Mouse (Mus musculus) layer of hippocampus, postnatal 10 days (tissue): ENCODE data around the gene Plin4. TPM values are rescaled to one million over a fixed set of nuclear protein-coding genes. Genes with fewer than 3 reads are reported as not detected.

ENCODE experiments used
- DNase-seq, 2 experiments: peaks; one replicate each; pipeline ENCODE4 v3.0.0; 2021; ENCODE audit warnings: low spot score in 2 of 2
- long read RNA-seq: library from polyadenylated mRNA; stranded (forward); transcript quantifications from one replicate; pipeline ENCODE4 v2.0.0, GENCODE M21; 2023
- total RNA-seq, 2 experiments: library from RNA; stranded (reverse); gene quantifications; 2 replicates each; pipeline ENCODE4 v1.2.3; 2021

Plin4 gene
- total RNA-seq, result under 1 TPM; 0.43 to 0.51 TPM
- long read RNA-seq, result 0 reads

DNA sequence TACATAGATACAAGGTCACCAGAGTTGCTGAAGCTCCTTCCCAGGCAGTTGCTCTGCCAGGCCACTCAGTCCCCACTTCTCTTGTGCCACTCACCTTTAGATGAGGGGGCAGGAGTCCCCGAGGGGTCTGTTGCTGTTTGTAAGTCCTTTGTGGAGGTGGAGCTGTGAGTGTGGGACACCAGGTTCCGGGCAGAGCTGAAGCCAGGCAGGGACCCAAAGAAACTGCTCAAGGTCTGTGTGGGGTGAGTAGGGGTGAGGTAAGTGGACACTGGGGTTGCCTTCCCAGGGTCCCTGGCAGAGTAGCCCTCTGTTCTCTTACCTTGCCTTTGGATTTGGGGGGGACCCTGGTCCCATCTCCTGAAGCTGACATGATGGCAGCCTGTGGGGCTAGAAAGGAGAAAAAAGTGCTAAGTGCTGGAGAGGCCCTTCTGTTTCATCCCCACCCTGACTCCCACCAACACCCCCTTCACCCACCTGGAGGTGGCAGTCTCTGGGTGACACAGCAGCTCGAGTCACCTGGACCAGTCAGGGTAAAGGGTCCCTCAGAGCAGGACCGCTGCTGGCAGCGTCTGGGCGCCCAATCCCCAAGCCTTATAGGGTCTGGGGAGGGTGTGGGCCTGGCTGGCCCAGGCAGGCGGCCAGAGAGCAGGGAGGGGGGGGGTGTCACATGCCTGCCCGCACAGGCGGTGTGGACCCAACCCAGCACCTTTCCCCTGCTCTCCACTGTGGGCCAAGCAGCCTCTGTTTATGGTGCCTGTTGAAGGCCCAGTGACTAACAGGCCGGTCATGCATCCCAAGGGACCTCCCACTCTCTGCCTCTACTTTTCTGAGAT is at the start of gene Plin4:
Gene Plin4 (minus strand): TSS at position 585 of the 833 bp plus-strand sequence.
- no peak for DNase-seq

DNA sequence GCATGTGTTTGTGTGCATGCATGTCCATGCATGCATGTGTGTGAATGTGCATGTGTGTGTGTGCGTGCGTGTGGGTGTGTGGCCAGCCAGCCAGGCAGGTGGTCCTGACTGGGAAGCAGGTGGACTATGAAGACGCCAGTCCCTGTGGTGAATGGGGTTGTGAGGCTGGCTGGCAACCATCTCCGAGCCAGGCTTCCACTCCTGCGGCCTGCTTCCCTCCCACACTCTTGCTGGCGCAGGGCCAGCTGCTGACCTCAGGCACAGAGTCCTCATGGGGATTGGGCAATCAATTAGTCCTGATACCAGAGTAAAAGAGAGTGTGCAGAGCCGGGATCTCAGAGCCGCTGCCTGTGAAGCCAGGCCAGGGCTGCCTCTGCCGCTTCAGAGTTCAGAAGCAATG is 44.0 kb upstream of the Plin4 start:
- peak in 1 of 2 experiments; percentile 53 for DNase-seq

- no peak for DNase-seq
Measured at GRCm38 (mm10) chr17:56149897-56150296, 40.3 kb upstream of the Plin4 start.

GRCm38 (mm10) chr17:56148790-56149618 is 39.4 kb upstream of the Plin4 start:
- no peak for DNase-seq

GRCm38 (mm10) chr17:56148280-56148679 is 38.7 kb upstream of the Plin4 start:
- DNase-seq, result no peak

- DNase-seq, result no peak
Measured at GRCm38 (mm10) chr17:56147420-56147819, 37.8 kb upstream of the Plin4 start.

GRCm38 (mm10) chr17:56146131-56146530 is 36.5 kb upstream of the Plin4 start:
- DNase-seq, result no peak

GRCm38 (mm10) chr17:56144546-56144945 is 34.9 kb upstream of the Plin4 start:
- DNase-seq, result no peak

DNA sequence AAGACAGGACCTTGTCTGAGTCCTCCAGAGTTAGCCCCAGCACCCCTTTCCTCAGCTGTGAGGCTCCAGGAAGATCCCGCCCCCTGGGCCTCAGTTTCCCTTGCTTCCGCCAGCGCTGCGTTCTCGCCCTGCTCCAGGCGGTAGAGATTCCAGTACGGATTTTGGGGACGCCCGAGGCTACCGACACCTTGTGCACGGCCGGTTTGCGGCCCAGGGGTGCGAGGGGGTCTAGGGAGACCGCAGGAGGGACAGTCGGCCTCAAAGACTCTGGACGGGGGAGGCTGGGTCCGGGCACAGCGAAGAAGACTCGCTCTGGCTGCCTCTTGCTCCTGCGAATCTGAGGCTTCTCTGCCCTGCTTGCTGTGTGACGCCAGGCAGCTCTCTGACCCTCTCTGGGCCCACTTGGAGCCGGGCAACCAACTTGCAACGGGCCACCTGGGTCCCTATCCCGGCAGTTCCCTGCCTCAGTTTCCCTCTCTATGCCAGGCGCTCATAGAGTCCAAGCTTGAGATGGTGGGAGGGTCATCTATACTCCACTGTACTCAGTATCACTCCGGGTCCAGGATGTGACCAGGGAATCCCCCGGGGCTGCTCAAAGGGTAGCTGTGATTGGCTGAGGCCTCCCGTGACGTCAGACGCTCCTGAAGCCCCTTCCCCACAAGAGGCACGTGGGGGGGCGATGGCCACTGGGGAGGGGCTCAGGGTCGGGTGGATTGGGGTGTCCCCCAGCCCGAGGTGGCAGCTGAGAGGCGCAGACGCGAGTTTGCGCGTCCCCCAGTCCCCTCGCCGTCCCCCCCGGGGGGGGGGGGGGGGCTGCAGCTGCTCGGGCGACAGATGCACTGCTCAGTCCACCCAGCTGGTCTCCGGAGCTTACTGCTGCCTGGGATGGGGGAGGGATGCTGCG is 32.4 kb upstream of the Plin4 start:
- peak; percentile 72 to 76 for DNase-seq

GRCm38 (mm10) chr17:56139858-56140595 is 30.4 kb upstream of the Plin4 start, which contains the start of gene Sema6b:
Gene Sema6b, minus strand, starts transcription at chr17:56140343.
- peak; percentile 87 to 90 for DNase-seq

DNA sequence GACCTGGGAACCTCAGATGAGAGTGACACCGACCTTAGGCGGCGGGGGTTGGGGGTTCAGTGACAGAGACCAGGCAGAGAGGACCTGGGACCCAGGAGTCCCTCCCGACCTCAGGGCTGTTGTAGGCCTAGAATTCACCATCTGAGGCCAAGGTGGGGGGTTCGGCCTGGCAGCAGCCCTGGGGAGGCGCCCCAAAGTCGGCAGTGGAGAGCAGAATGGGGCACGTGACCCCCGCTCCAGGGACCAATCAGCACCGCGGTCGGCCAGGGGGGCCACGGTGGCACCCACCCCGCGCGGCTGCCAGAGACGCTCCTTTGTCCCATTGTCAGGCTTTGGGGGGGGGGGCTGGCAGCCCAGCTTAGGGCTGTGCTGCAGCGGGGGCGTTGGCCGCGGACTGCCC is 29.8 kb upstream of the Plin4 start:
- peak; percentile 50 to 64 for DNase-seq

DNA sequence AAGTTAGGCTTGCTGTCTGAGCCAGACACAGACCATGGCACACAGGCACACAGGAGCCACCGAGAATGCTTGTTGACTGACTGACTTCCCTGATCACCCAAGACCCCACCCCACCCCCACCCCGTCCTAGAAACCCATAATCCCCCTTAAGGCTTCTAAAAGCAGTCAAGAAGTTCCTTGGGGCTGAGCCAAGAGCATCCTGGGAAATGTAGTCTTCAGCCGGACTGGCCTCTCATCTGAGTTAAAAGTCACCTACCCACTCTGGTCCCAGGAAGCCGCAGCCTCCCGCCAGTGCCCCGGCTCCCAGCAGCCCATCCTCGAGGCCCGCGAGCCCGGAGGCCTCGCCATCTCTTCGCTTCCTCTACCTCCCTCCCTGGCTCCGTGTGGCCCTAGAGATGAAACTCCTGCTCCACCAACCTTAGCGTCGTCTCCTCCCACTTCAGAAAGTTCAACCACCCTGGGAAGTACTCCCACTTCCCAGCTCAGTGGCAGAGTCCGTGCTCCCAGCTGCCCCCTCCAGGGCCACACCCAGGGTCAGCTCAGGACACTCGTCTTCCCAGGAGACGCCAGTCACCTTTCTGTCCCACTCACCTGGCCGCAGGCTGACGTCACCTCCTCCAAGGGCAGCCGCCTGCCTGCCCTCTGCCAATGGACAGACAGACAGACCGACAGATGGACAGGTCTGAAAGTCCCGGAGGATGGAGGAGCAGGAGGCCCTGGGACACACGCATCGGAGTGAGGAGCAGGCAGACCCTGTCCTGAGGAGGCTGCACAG is 28.4 kb upstream of the Plin4 start:
- no peak for DNase-seq

DNA sequence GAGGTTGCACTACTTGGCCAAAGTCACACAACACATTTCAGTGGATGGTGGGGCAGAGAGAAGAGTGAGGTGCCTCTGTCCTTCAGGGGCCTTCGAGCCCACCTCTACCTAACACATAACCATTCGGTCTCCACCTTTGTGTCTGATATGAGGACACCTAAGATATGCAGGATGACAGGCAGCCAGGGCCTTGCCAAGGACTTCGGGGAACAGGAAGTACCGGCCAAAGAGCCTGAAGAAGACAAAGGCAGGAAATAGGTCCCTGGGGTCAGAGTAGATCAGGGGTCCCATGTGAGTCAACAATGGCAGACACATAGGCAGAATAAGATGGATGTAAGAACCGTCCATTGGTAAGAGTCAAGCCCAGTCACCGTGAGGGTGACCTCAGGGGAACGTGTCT is 27.0 kb upstream of the Plin4 start:
- DNase-seq, result no peak

GRCm38 (mm10) chr17:56134463-56134971 is 24.9 kb upstream of the Plin4 start:
- peak; percentile 64 to 75 for DNase-seq

- DNase-seq, result no peak
Measured at GRCm38 (mm10) chr17:56133457-56134363, 24.1 kb upstream of the Plin4 start.

GRCm38 (mm10) chr17:56132661-56133060 is 23.1 kb upstream of the Plin4 start:
- peak; percentile 67 to 69 for DNase-seq

GRCm38 (mm10) chr17:56131814-56132213 is 22.2 kb upstream of the Plin4 start:
- DNase-seq, result peak; percentile 71 to 78

DNA sequence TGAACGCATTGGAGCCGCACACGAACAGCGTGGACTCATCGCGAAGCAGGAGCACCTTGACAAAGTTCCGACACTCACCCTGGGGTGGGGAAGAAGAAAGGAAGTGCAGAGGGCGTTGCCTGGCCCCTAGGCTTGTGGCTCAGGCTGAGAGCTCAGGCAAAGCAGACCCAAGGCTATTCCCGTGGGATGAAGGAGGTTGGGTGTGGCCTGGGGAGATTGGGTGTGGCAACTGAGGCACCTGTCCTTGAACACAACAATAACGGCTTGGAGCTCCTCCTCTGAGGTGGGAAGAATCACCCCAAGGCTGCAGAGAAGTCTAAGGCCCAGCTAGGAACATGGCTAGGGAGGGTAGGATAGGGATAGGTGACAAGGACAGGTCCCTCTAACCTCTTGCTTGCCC is 21.5 kb upstream of the Plin4 start:
- no peak for DNase-seq
